Mouse (Mus musculus) embryonic facial prominence, embryonic 14.5 days (tissue): Measurements from ENCODE around the gene Ptprg. TPM values are rescaled to one million over a fixed set of nuclear protein-coding genes. Genes with fewer than 3 reads are reported as not detected.

Experiments
- ATAC-seq: fragments of 200-750 bp; cut with Nextera tagmentation; 2 replicates; pipeline ENCODE4 v1.8.0; 2017; ENCODE audit warnings: low read depth, moderate number of reproducible peaks, moderate TSS enrichment
- DNase-seq: peaks from one replicate; pipeline ENCODE4 v3.0.0-alpha.2; 2015; ENCODE audit warnings: low spot score
- H3K27ac ChIP-seq: fragments of 300-500 bp; sonication (generic); replicated peaks from 2 replicates; pipeline ENCODE4 v1.5.1; 2014; ENCODE audit warnings: low read depth, mild to moderate bottlenecking, low read length, moderate library complexity
- H3K27me3 ChIP-seq: fragments of 300-500 bp; sonication (generic); replicated peaks from 2 replicates; pipeline ENCODE4 v1.6.1; 2014; ENCODE audit warnings: low read length; ENCODE audit not compliant: control insufficient read depth, insufficient read depth
- H3K36me3 ChIP-seq: fragments of 300-500 bp; sonication (generic); 2 replicates; pipeline ENCODE4 v1.6.1; 2014; ENCODE audit warnings: low read length, mixed read lengths; ENCODE audit not compliant: control insufficient read depth, insufficient read depth
- H3K4me1 ChIP-seq: fragments of 300-500 bp; sonication (generic); 2 replicates; pipeline ENCODE4 v1.6.1; 2014; ENCODE audit warnings: antibody characterized with exemption, low read length; ENCODE audit not compliant: control insufficient read depth, insufficient read depth
- H3K4me2 ChIP-seq: fragments of 300-500 bp; sonication (generic); 2 replicates; pipeline ENCODE4 v1.6.1; 2014; ENCODE audit warnings: low read depth, mild to moderate bottlenecking, low read length, moderate library complexity, mixed read lengths
- H3K4me3 ChIP-seq: fragments of 300-500 bp; sonication (generic); 2 replicates; pipeline ENCODE4 v1.5.1; 2014; ENCODE audit warnings: low read depth, mild to moderate bottlenecking, low read length
- H3K9ac ChIP-seq: fragments of 300-500 bp; sonication (generic); 2 replicates; pipeline ENCODE4 v1.6.1; 2014; ENCODE audit warnings: low read depth, mild to moderate bottlenecking, low read length, moderate library complexity, mixed read lengths
- H3K9me3 ChIP-seq: fragments of 300-500 bp; sonication (generic); 2 replicates; pipeline ENCODE4 v1.6.1; 2016; ENCODE audit warnings: low read length; ENCODE audit not compliant: control insufficient read depth
- WGBS: fragments of 180-500 bp; shearing (Covaris S2); extraction: QIAGEN DNeasy Blood & Tissue Kit; methylation state at CpG from one replicate; pipeline ENCODE4 v1.1.7; 2014; 5-methylcytosine and 5-hydroxymethylcytosine counted together
- polyA plus RNA-seq: library from polyadenylated mRNA; unstranded; fragments of >200 nt; fragmentation: Nextera tagmentation; extraction: Ambion mirVana; gene quantifications from 2 replicates; pipeline ENCODE4 v1.2.1, GENCODE M21; 2014

Gene Ptprg
- polyA plus RNA-seq, 1 experiment from 2014 or later = 23.5 TPM

DNA sequence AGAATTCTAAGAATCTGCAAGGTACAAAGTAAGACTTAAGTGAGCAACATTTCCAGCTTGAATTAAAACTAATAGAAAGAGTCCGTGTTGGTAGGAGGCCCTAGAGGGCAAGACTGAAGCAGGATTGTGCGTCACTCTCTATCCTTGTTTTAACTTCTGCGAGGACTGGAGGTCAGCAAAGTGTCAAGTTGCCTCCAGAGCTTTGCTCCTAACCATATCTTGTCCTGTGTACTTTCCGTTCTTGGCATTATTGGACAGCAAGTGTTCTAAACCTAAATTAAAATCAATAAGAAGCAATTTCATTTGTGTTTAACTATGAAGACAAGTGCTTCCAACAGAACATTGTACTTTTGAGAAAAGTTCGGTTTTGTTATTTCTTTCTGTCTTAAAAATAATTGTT lies 20.4 kb downstream of the Ptprg start:
- no peak overlapping the region for H3K27ac ChIP-seq
- H3K9me3 ChIP-seq = no peaks in the 10 kb centered on the region
- DNase-seq (no peak), ATAC-seq (no peak)
- no peaks in the 10 kb centered on the region for H3K27me3 ChIP-seq
- H3K9ac ChIP-seq = no peak overlapping the region
- H3K4me2 ChIP-seq = no peak overlapping the region
- H3K4me1 ChIP-seq = peaks cover 12% of the 10 kb centered on the region; the same call in 1 of the 2 replicates
- H3K36me3 ChIP-seq = no peaks in the 10 kb centered on the region
- no peak overlapping the region for H3K4me3 ChIP-seq
- WGBS = 55% methylated on average over 5 of the region's 5 CpGs

DNA sequence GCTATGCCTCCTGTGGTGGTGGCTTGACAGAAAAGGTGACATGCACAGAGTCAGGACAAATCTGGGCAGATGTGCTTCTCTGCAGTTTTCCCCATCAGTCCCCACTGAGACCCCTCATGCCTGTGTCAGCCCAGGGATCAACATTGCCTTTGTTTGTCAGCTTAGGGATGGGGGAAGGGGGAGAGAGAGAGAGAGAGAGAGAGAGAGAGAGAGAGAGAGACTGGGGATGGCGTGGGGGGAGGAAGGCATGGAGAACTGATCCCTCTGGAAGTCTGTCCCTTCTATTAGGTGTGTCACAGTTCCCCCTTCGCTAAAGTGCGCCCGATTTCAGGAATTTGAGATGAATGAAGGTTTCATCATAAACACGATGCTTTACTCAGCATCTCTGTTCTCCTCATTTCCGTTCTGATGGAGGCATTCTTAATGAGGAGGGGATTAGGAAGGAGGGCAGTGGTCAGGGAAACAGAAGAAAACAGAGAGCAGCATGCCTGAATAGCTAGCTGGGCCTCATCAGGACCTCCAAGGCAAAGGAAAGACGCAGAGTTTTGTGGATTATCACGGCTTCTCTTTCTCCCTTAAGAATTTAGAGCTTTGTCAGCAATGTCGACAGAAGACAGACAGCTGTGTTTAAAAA lies 24.1 kb downstream of the Ptprg start:
- Histone ChIP-seq H3K4me2 (no peak overlapping the region), H3K36me3 (no peaks in the 10 kb centered on the region), H3K27ac (no peak overlapping the region), H3K4me1 (peaks cover 12% of the 10 kb centered on the region; the same call in 1 of the 2 replicates), H3K4me3 (no peak overlapping the region), H3K27me3 (no peaks in the 10 kb centered on the region), H3K9me3 (no peaks in the 10 kb centered on the region), H3K9ac (no peak overlapping the region)
- no peak for DNase-seq
- 11% methylated on average over 9 of the region's 9 CpGs for whole genome bisulfite sequencing
- no peak; the same call in 1 of the 2 replicates for ATAC-seq

DNA sequence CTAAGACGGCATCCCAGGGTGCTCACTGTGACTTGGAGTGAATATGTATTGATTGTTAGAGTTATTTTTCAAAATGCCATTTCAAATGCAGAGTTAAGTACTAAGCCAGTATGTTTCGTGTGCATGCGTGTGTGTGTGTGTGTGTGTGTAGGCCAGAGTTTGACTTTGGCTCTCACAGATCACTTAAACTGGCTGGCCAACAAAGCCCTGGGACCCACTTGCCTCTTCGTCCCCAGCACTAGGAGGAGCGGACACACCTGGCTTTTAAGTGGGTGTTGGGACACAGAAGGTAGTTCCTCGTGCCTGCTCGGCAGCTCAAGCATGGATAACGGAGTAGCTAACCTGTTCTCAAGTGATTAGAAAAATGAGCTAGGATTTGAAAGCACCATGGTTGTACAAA lies 24.6 kb downstream of the Ptprg start:
- WGBS = 56% methylated on average over 8 of the region's 8 CpGs

DNA sequence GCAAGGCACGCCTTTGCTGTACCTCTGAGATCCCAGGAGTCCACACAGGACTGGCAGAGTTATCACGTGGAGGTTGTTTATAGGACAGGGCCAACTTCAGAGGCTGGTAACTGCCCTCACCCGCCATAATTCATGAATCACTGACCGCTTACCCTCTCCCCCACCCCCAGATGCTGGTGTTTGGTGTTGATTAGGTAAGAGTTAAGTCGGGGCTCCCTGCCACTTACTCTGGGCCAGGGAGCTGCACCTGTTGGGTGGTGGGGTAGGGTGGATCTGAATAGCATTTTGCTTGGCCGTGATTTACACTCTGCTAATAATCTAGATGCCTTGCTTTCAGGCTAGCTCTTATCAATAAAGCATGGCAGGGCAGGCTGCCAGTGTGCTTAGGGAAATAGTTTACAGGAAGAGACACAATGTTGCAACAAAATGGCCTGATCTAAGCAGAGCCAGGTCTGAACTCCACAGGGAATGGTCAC lies 25.2 kb downstream of the Ptprg start:
- Histone ChIP-seq H3K27ac (no peak overlapping the region), H3K9me3 (peaks cover 6% of the 10 kb centered on the region; the same call in 1 of the 2 replicates), H3K9ac (no peak overlapping the region), H3K4me3 (no peak overlapping the region), H3K4me2 (no peak overlapping the region), H3K27me3 (no peaks in the 10 kb centered on the region), H3K36me3 (no peaks in the 10 kb centered on the region), H3K4me1 (peaks cover 8% of the 10 kb centered on the region; the same call in 1 of the 2 replicates)
- DNase-seq = no peak
- ATAC-seq = 0 out of 2 replicates have a peak, but pooled peaks have one; percentile 10
- 42% methylated on average over 6 of the region's 6 CpGs for WGBS

More for the DNA sequence above, 24.6 kb downstream of the Ptprg start:
- no peak overlapping the region for H3K4me2 ChIP-seq
- no peak overlapping the region for H3K27ac ChIP-seq
- H3K9ac ChIP-seq = no peak overlapping the region
- no peaks in the 10 kb centered on the region for H3K27me3 ChIP-seq
- no peak overlapping the region for H3K4me3 ChIP-seq
- H3K4me1 ChIP-seq = peaks cover 12% of the 10 kb centered on the region; the same call in 1 of the 2 replicates
- DNase-seq = no peak
- no peaks in the 10 kb centered on the region for H3K36me3 ChIP-seq
- no peak for ATAC-seq
- peaks cover 5% of the 10 kb centered on the region; the same call in 1 of the 2 replicates for H3K9me3 ChIP-seq

GRCm38 (mm10) chr14:11579950-11580349 lies 26.6 kb downstream of the Ptprg start:
- H3K27me3 ChIP-seq = no peaks in the 10 kb centered on the region
- no peak overlapping the region for H3K27ac ChIP-seq
- H3K4me1 ChIP-seq = peaks cover 11% of the 10 kb centered on the region
- H3K4me2 ChIP-seq = no peak overlapping the region
- no peaks in the 10 kb centered on the region for H3K36me3 ChIP-seq
- WGBS = 90% methylated on average over 1 of the region's 1 CpGs
- H3K9ac ChIP-seq = no peak overlapping the region
- peaks cover 6% of the 10 kb centered on the region; the same call in 1 of the 2 replicates for H3K9me3 ChIP-seq
- no peak for DNase-seq
- no peak for ATAC-seq
- H3K4me3 ChIP-seq = no peak overlapping the region

DNA sequence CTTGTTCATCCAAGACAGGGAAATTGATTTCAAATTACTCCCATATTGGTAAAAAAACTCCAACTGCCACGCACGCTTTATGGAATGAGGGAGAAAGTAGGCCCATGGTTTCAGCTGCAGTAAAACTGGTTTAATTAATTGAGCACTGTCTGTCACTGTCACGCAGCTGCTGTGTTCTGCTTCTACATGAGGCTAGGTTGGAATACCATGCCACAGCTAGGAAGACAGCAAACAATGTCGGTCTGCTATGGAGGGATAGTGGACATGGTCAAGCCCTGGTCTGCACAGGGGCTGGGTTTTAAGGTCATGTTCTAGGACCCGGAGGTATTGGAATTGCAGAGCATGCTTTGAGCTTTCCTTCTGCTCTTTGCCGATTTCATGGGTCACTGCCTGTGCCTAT lies 30.9 kb downstream of the Ptprg start:
- Histone ChIP-seq H3K4me3 (no peak overlapping the region), H3K4me2 (no peak overlapping the region), H3K36me3 (no peaks in the 10 kb centered on the region), H3K4me1 (peaks cover 4% of the 10 kb centered on the region; the same call in 1 of the 2 replicates), H3K9me3 (peaks cover 6% of the 10 kb centered on the region; the same call in 1 of the 2 replicates), H3K27ac (no peak overlapping the region), H3K27me3 (no peaks in the 10 kb centered on the region), H3K9ac (no peak overlapping the region)
- ATAC-seq (no peak), DNase-seq (no peak)
- WGBS = 54% methylated on average over 6 of the region's 6 CpGs

GRCm38 (mm10) chr14:11584929-11585633 lies 31.7 kb downstream of the Ptprg start:
- no peak for ATAC-seq
- Histone ChIP-seq H3K36me3 (no peaks in the 10 kb centered on the region), H3K4me2 (no peak overlapping the region), H3K4me1 (peaks cover 4% of the 10 kb centered on the region; the same call in 1 of the 2 replicates), H3K9me3 (peaks cover 6% of the 10 kb centered on the region; the same call in 1 of the 2 replicates), H3K9ac (no peak overlapping the region), H3K27ac (no peak overlapping the region), H3K4me3 (no peak overlapping the region), H3K27me3 (no peaks in the 10 kb centered on the region)
- no peak for DNase-seq
- WGBS = 76% methylated on average over 5 of the region's 5 CpGs

DNA sequence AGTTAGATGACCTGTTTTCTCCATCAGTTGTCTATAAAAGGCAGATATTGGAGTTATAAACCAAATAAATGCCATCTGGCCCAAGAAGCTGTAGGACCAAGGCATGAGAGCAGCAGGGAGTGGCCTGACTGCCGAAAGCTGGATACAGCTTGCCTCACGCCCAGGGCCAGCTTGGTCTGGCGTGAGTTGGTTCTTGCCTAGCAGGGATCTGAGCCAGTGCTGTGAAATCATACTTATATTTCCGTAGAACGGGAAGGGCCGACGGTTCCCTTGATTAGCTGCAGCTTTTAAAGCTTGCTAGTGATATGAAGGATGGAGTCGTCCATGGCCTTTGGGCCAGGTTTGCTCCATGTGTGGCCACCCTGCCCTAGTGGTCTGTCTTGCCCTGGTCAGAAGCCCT lies 37.1 kb downstream of the Ptprg start:
- no peak overlapping the region for H3K27ac ChIP-seq
- H3K27me3 ChIP-seq = no peaks in the 10 kb centered on the region
- ATAC-seq = no peak
- H3K4me2 ChIP-seq = no peak overlapping the region
- WGBS = 66% methylated on average over 8 of the region's 8 CpGs
- H3K36me3 ChIP-seq = no peaks in the 10 kb centered on the region
- no peaks in the 10 kb centered on the region for H3K9me3 ChIP-seq
- no peak overlapping the region for H3K4me3 ChIP-seq
- DNase-seq = no peak
- no peaks in the 10 kb centered on the region; the same call in 1 of the 2 replicates for H3K4me1 ChIP-seq
- H3K9ac ChIP-seq = no peak overlapping the region
